Mouse (Mus musculus) frontal cortex, adult (tissue): ENCODE measurements around the gene Wipi1.

Experiments
- ATAC-seq: cut with Nextera tagmentation; 2 replicates; pipeline ENCODE4 v1.9.2; 2017; ENCODE audit warnings: mild to moderate bottlenecking, moderate library complexity, mixed read lengths; ENCODE audit not compliant: low TSS enrichment

Wipi1 gene

GRCm38 (mm10) chr11:109578536-109578935 lies 33.2 kb downstream of the Wipi1 start:
- no peak for ATAC-seq

GRCm38 (mm10) chr11:109575832-109576231 lies 35.9 kb downstream of the Wipi1 start:
- ATAC-seq, result no peak

GRCm38 (mm10) chr11:109574604-109575003 lies 37.2 kb downstream of the Wipi1 start:
- no peak for ATAC-seq

GRCm38 (mm10) chr11:109572051-109572450 lies 39.7 kb downstream of the Wipi1 start:
- no peak for ATAC-seq

- no peak for ATAC-seq
Observed at GRCm38 (mm10) chr11:109569809-109570208, 42.0 kb downstream of the Wipi1 start.

- ATAC-seq, result no peak
Observed at GRCm38 (mm10) chr11:109569007-109569618, 42.7 kb downstream of the Wipi1 start.

GRCm38 (mm10) chr11:109564466-109565214 lies 47.1 kb downstream of the Wipi1 start:
- no peak for ATAC-seq

- no peak for ATAC-seq
Observed at GRCm38 (mm10) chr11:109563708-109564107, 48.1 kb downstream of the Wipi1 start.

- no peak for ATAC-seq
Observed at GRCm38 (mm10) chr11:109561445-109561844, 50.3 kb downstream of the Wipi1 start.

GRCm38 (mm10) chr11:109560793-109561257 lies 50.9 kb downstream of the Wipi1 start:
- no peak for ATAC-seq

GRCm38 (mm10) chr11:109559241-109559640 lies 52.5 kb downstream of the Wipi1 start:
- no peak for ATAC-seq

GRCm38 (mm10) chr11:109557419-109557818 lies 54.3 kb downstream of the Wipi1 start:
- ATAC-seq, result no peak

- no peak for ATAC-seq
Observed at GRCm38 (mm10) chr11:109556130-109556529, 55.6 kb downstream of the Wipi1 start.

GRCm38 (mm10) chr11:109554443-109554842 lies 57.3 kb downstream of the Wipi1 start:
- no peak for ATAC-seq

- ATAC-seq, result no peak
Observed at GRCm38 (mm10) chr11:109553921-109554320, 57.8 kb downstream of the Wipi1 start.

- no peak for ATAC-seq
Observed at GRCm38 (mm10) chr11:109549599-109550290, 62.0 kb downstream of the Wipi1 start.

GRCm38 (mm10) chr11:109547652-109548051 lies 64.1 kb downstream of the Wipi1 start:
- no peak for ATAC-seq

- ATAC-seq, result no peak
Observed at GRCm38 (mm10) chr11:109546305-109547001, 65.3 kb downstream of the Wipi1 start.

- ATAC-seq, result no peak
Observed at GRCm38 (mm10) chr11:109545700-109546143, 66.0 kb downstream of the Wipi1 start.

GRCm38 (mm10) chr11:109545265-109545664 lies 66.5 kb downstream of the Wipi1 start:
- no peak for ATAC-seq

GRCm38 (mm10) chr11:109544432-109544831 lies 67.3 kb downstream of the Wipi1 start:
- ATAC-seq, result no peak

- no peak for ATAC-seq
Observed at GRCm38 (mm10) chr11:109543466-109543865, 68.3 kb downstream of the Wipi1 start.
